Mouse (Mus musculus) heart, adult 11 months (tissue): ENCODE measurements at regions not wholly inside any gene's neighbourhood (a gene's known extent, or its start where the extent isn't known, plus 50 kb on each side); places are given as distances from the start of the nearest gene placed in this dataset.

Source experiments
- DNase-seq: peaks from one replicate; pipeline ENCODE4 v3.0.0; 2022

DNA sequence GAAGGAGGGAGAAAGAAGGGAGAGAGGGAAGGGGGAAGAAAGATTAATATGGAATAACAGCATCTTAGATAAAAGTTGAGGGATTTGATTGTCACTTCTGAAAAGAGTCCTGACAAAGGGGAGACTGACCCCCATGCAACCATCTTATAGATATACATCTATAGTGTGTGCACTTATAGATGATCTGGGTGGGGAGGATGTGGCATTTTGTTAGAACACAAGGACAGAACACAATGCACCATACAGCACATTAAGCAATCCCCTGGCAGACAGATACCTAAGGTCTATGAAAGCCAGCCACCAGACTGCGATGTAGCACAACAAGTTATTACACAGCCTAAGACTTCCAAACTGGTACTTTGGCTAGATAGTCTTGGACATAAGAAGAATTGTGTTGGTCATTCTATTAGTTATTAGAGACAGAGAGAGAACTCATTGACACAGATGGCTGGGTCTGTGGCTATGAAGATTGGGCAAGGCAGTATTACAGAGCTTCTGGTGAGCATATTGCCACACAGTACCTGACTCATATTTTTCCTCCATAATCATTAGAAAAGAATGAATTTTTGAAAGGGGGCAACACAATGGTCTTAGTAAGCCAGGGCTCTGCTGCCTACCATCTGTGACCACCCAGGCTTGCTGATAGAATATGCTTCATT, 126.3 kb upstream of the Itgb1 start:
- DNase-seq = peak; percentile 72

GRCm38 (mm10) chr8:128560418-128560817, 125.0 kb upstream of the Itgb1 start:
- DNase-seq = peak; percentile 73

DNA sequence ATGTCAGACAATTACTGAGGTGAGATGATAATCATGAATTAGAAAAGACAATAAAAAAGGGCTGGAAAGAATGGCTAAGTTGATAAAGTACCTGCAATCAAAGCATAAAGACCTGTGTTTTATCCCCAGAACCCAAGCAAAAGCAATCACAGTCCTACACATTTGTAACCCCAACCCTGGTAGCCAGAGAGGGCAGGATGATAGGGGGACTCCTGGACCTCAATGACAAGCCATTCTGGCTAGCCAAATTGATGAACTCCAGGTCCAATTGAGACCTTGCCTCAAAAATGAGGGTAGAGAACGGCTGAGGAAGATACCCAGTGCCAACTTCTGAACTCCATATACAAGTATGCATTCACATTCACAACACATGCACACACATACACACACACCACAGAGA, 124.4 kb upstream of the Itgb1 start:
- peak; percentile 71 for DNase-seq

GRCm38 (mm10) chr8:128562625-128563024, 122.8 kb upstream of the Itgb1 start:
- peak; percentile 98 for DNase-seq

- peak; percentile 94 for DNase-seq
Measured at GRCm38 (mm10) chr8:128563744-128564143, 121.7 kb upstream of the Itgb1 start.

- DNase-seq = peak; percentile 57
Measured at GRCm38 (mm10) chr8:128572291-128572690, 113.2 kb upstream of the Itgb1 start.

- no peak for DNase-seq
Measured at GRCm38 (mm10) chr8:128594114-128594513, 91.3 kb upstream of the Itgb1 start.

GRCm38 (mm10) chr8:128594780-128595179, 90.7 kb upstream of the Itgb1 start:
- peak; percentile 90 for DNase-seq

- no peak for DNase-seq
Measured at GRCm38 (mm10) chr8:128605588-128605987, 79.9 kb upstream of the Itgb1 start.

- DNase-seq = no peak
Measured at GRCm38 (mm10) chr8:128608876-128609275, 76.6 kb upstream of the Itgb1 start.

DNA sequence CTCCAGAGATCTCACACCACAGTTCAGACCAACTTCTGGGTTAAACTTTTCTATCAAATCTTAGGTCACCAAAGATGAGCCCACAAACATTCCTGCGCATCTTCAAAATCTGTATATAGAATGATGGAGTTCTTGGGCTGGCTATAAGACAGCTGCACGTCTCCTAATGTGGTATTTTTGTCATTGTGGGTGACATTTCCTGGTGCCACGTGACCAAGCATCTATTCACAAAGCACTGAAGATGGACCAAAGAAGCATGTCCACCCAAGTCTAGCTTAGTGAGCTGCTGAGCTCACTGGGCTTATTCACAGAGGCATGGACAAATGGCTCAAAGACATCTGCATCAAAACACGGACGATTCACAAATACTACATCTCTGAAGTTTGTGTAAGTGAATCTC, 72.8 kb upstream of the Itgb1 start:
- no peak for DNase-seq

DNA sequence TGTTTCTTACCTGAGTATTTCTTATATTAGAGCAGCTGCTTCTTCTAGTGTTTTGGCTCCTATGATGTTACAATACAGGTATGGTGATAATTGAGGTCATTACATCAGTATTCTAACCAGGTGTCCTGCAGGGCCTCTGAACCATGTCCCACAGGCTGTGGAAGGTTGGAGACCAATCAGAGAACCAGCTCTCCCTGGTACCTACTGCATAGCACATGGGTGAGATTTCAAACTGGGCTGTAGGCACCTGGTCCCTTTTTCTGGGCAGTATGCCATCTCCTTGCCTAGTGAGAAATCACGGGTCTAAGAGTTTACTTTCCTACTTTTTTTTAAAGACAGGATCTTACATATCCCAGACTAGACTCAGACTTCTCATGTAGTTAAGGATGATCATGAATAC, 67.6 kb upstream of the Itgb1 start:
- DNase-seq = no peak

GRCm38 (mm10) chr8:128619086-128619485, 66.4 kb upstream of the Itgb1 start:
- DNase-seq = no peak
